Mouse (Mus musculus) myocyte (in vitro differentiated cells): ENCODE measurements around the gene Sema7a. TPM values are rescaled to one million over a fixed set of nuclear protein-coding genes. Genes with fewer than 3 reads are reported as not detected.

Experiments
- H3K27me3 ChIP-seq: one replicate; pipeline ENCODE4 v1.6.1; 2011; ENCODE audit not compliant: control insufficient read depth, insufficient read depth, insufficient read length
- H3K36me3 ChIP-seq: one replicate; pipeline ENCODE4 v1.6.1; 2011; ENCODE audit not compliant: control insufficient read depth, insufficient read depth
- H3K4me2 ChIP-seq: one replicate; pipeline ENCODE4 v1.6.1; 2011; ENCODE audit warnings: low read depth, control low read depth
- H3K4me3 ChIP-seq: one replicate; pipeline ENCODE4 v1.5.1; 2011; ENCODE audit warnings: mild to moderate bottlenecking, control low read depth, moderate library complexity
- H3K79me2 ChIP-seq: one replicate; pipeline ENCODE4 v1.6.1; 2011; ENCODE audit not compliant: control insufficient read depth, insufficient read depth
- H3ac ChIP-seq: one replicate; pipeline ENCODE4 v1.6.1; 2011; ENCODE audit not compliant: control insufficient read depth, insufficient read length
- CEBPB ChIP-seq: IDR thresholded peaks from 2 replicates; pipeline ENCODE4 v1.6.1; 2011; ENCODE audit warnings: mild to moderate bottlenecking, moderate library complexity; ENCODE audit not compliant: poor library complexity, insufficient read depth, severe bottlenecking
- E2F4 ChIP-seq: IDR thresholded peaks from one replicate; pipeline ENCODE4 v1.6.1; 2011; ENCODE audit warnings: mild to moderate bottlenecking, control low read depth, moderate library complexity; ENCODE audit not compliant: insufficient read depth
- MAX ChIP-seq: IDR thresholded peaks from one replicate; pipeline ENCODE4 v1.6.1; 2011; ENCODE audit warnings: low read depth, mild to moderate bottlenecking, control low read depth
- MYOD1 ChIP-seq, 3 experiments: IDR thresholded peaks; one replicate each; pipeline ENCODE4 v1.6.1; 2011; ENCODE audit warnings: control low read depth in 2 of 3, low read depth in 2 of 3, mild to moderate bottlenecking in 2 of 3, moderate library complexity in 1 of 3; ENCODE audit not compliant: insufficient read length in 2 of 3, control insufficient read depth in 1 of 3
- MYOG ChIP-seq, 3 experiments: IDR thresholded peaks; one replicate each; pipeline ENCODE4 v1.6.1; 2011; ENCODE audit warnings: control low read depth in 2 of 3, low read depth in 2 of 3, mild to moderate bottlenecking in 2 of 3; ENCODE audit not compliant: insufficient read length in 2 of 3, control insufficient read depth in 1 of 3, insufficient read depth in 1 of 3
- POLR2A ChIP-seq: IDR thresholded peaks from one replicate; pipeline ENCODE4 v1.6.1; 2011; ENCODE audit warnings: low read depth, mild to moderate bottlenecking, control low read depth, moderate library complexity; ENCODE audit not compliant: insufficient read length
- POLR2AphosphoS2 ChIP-seq: IDR thresholded peaks from one replicate; pipeline ENCODE4 v1.6.1; 2011; ENCODE audit warnings: low read depth, control low read depth; ENCODE audit not compliant: insufficient read length
- REST ChIP-seq: IDR thresholded peaks from one replicate; pipeline ENCODE4 v1.6.1; 2011; ENCODE audit warnings: mild to moderate bottlenecking, control low read depth, moderate library complexity; ENCODE audit not compliant: insufficient read depth, insufficient read length
- SRF ChIP-seq: IDR thresholded peaks from one replicate; pipeline ENCODE4 v1.6.1; 2011; ENCODE audit warnings: low read depth; ENCODE audit not compliant: control insufficient read depth, insufficient read length
- TCF12 ChIP-seq: IDR thresholded peaks from one replicate; pipeline ENCODE4 v1.6.1; 2011; ENCODE audit warnings: mild to moderate bottlenecking, control low read depth; ENCODE audit not compliant: poor library complexity, insufficient read depth, severe bottlenecking
- TCF3 ChIP-seq: IDR thresholded peaks from one replicate; pipeline ENCODE4 v1.6.1; 2011; ENCODE audit warnings: low read depth, control low read depth; ENCODE audit not compliant: insufficient read length
- USF1 ChIP-seq: IDR thresholded peaks from one replicate; pipeline ENCODE4 v1.6.1; 2011; ENCODE audit warnings: low read depth, mild to moderate bottlenecking, control low read depth, moderate library complexity
- polyA plus RNA-seq: library from polyadenylated mRNA; unstranded; fragments of >200 nt; fragmentation: generic; extraction: Trizol; gene quantifications from one replicate; pipeline ENCODE4 v1.2.1, GENCODE M21; 2012; ENCODE audit warnings: missing spikeins

Gene Sema7a
- polyA plus RNA-seq, 1 experiment, result 27.4 TPM

DNA sequence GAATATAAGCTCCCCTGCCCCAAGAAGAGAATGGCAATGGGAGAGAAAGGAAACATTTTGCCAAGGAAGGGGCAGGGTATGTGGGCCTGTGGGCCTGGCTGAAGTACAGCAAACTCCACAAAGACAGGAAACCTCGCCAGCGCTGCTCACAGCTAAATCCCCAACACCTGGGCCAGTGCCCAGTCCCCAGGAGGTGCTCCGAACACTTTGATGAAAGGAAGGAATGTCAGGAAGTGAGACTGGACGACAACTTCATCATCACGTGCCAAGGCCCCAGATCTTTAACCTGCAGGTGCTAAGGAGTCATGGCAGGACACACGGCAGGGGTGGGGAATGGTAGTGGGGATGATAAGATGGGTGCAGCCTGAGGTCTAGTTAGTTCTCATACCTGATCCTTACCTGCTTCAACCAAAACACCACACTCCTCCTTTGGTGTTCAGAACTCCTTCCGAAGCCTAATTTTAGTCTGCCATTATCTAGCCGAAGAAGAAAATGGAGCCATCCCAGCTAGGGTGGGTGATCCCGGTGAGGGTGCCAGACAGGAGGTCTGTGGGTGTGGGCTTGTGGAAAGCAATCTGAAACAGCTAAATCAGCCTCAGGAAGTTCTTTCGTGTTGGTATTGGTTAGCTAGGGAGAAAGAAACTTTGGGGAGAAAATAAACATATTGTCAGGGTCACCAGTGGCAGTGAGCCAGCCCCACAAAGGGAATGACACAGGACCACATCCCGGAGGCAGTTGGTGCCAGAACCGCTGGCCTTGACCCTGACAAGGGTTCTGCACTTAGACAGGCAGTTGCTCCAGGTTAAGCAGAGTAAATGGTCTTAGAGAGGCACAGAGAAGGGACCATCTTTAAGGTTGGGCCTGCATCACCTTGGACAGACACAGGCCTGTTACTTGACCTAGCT, 25.6 kb downstream of the Sema7a start:
- no peaks in the 10 kb centered on the region for H3K27me3 ChIP-seq
- no peaks in the 10 kb centered on the region for H3K79me2 ChIP-seq
- no peak overlapping the region for H3ac ChIP-seq
- TF ChIP-seq MYOG (IDR thresholded peaks at IDR 0.05; ENCODE audit: control insufficient read depth in 1 of 3, insufficient read depth in 1 of 3, insufficient read length in 2 of 3, low read depth in 2 of 3) (no peak), MYOD1 (IDR thresholded peaks at IDR 0.05; ENCODE audit: control insufficient read depth in 1 of 3, insufficient read length in 2 of 3, low read depth in 2 of 3) (no peak), POLR2A (no peak), TCF12 (no peak), CEBPB (no peak), MAX (no peak), TCF3 (no peak), USF1 (no peak), E2F4 (no peak), POLR2AphosphoS2 (no peak), SRF (no peak), REST (no peak)
- H3K4me3 ChIP-seq, result no peak overlapping the region
- H3K4me2 ChIP-seq, result no peak overlapping the region
- H3K36me3 ChIP-seq, result peaks cover 6% of the 10 kb centered on the region

DNA sequence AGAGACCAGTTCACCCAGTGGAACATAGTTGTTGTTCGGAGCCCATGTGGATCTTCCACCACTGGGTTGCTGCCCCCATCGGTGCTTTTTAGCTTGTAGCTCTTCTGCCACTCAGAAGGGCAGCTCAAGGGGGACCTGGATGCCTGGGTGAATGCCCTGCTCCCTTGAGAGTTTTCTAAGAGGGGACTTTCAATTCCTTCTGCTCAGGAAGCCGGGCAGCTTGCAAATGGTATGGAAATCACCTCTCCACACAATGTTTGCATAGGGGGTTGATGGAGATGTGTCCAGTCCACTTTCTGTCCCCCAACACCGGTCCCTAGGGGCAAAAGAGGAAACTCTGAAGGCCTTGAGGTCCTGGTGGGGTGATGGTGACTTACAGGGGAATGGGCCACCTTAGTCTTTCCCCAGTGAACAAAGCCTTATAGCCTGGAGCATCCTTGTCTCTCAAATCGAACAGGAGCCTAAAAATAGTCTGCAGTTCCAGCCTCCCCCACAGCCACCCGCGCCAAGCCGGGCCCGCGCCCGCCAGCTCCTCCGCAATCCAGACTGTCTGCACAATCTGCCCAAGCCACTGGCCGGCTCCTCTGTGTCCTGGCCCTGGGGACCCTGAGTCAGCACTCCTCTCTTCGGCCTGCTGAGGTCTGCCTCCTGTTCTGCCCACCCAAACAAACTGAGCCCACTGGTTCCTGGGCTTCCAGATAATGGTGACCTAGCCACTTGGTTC, 27.5 kb downstream of the Sema7a start:
- H3K4me3 ChIP-seq, result no peak overlapping the region
- H3ac ChIP-seq, result no peak overlapping the region
- H3K27me3 ChIP-seq, result no peaks in the 10 kb centered on the region
- no peak overlapping the region for H3K4me2 ChIP-seq
- no peaks in the 10 kb centered on the region for H3K79me2 ChIP-seq
- no peaks in the 10 kb centered on the region for H3K36me3 ChIP-seq
- no peak for TF ChIP-seq POLR2A
- TF ChIP-seq MYOD1 (IDR thresholded peaks at IDR 0.05; ENCODE audit: control insufficient read depth in 1 of 3, insufficient read length in 2 of 3, low read depth in 2 of 3), result no peak
- TF ChIP-seq TCF12, result no peak
- TF ChIP-seq USF1, result no peak
- no peak for TF ChIP-seq CEBPB
- TF ChIP-seq MAX, result no peak
- no peak for TF ChIP-seq SRF

DNA sequence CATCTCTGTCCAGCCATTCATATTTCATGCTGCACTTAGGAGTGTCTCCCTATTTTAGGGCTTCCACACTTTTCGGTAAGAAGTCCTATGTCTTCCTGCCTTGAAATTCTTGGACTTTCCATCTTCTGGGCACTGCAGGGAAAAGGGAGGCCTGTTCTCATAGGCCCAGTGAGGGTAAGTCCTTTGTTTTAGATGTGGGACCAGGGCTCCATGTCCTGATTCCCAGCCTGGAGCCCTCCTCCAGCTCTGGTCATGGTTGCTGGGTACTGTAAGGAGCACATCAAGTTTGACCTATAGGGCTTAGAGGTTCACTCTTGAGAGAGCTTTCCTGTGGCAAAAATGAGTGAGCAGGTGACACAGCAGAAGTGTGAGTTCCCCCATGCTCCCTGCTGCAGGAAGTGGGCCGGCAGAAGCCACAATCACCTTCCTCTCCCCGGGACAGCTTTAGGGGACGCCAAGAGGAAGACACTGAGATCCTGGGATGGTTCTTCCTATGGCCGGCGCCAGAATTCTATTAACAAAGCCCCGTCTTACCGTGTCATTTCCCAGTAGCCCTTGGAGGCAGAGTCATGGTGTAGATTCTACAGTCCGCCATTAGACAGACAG, 28.4 kb downstream of the Sema7a start:
- Histone ChIP-seq H3K27me3 (no peaks in the 10 kb centered on the region), H3K4me2 (no peak overlapping the region), H3K36me3 (no peaks in the 10 kb centered on the region), H3ac (no peak overlapping the region), H3K79me2 (no peaks in the 10 kb centered on the region), H3K4me3 (no peak overlapping the region)
- TF ChIP-seq MYOD1 (IDR thresholded peaks at IDR 0.05; ENCODE audit: control insufficient read depth in 1 of 3, insufficient read length in 2 of 3, low read depth in 2 of 3) (no peak), MAX (no peak), POLR2AphosphoS2 (no peak), TCF3 (no peak), USF1 (no peak), TCF12 (no peak), SRF (no peak), POLR2A (no peak), CEBPB (no peak), REST (no peak)

DNA sequence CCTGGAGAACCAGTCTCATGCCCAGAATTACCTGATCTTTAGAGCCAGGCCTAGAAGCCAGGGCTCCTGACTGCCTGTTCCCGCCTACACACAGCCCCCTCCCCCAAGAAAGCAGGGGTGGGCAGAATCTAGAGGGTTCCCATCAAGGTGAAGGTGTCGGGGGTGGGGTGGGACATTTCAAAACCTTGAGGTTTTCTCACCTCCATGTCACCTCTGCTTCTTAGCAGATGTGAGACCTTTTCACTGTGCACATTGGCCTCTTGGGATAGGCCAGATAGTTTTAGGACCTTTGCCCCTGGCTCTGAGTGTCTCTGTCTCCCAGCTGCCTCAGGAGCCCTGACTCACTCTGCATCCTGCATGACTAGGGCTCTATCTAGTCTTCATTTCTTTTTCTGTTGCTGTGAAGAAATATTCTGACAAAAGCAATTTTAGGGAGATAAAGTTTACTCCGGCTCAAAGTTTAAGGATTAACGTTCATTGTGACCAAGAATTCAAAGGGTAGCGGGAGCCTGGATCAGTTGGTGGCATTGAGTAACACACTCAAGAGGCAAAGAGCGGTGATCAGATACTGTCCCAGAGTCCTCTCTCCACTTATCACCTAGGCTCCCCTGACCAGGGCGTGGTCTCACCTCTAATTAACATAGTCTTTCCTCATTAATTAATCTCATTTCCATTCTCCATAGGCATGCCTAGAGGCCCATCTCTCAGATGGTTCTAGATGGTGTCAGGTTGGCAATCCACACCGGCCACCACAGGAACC, 29.1 kb downstream of the Sema7a start:
- Histone ChIP-seq H3K4me2 (no peak overlapping the region), H3K36me3 (no peaks in the 10 kb centered on the region), H3K79me2 (no peaks in the 10 kb centered on the region), H3K27me3 (no peaks in the 10 kb centered on the region), H3ac (no peak overlapping the region), H3K4me3 (no peak overlapping the region)
- TF ChIP-seq POLR2A (no peak), SRF (no peak), MYOG (IDR thresholded peaks at IDR 0.05; ENCODE audit: control insufficient read depth in 1 of 3, insufficient read depth in 1 of 3, insufficient read length in 2 of 3, low read depth in 2 of 3) (no peak), MAX (no peak), TCF3 (no peak), REST (no peak)
